Mouse (Mus musculus): ENCODE results near the gene Ttyh3. TPM values are rescaled to one million over a fixed set of nuclear protein-coding genes. Genes with fewer than 3 reads are reported as not detected.

Ttyh3 gene
- total RNA-seq, 1 experiment, result 18.6 TPM

GRCm38 (mm10) chr5:140627580-140627979 is 21.3 kb downstream of the Ttyh3 start:
- no peak overlapping the region for H3K4me3 ChIP-seq (ENCODE audit: insufficient read depth in 1 of 2, low read depth in 1 of 2, low read length in 2 of 2, poor library complexity in 1 of 2, severe bottlenecking in 1 of 2)
- no peaks in the 10 kb centered on the region for H3K4me1 ChIP-seq (ENCODE audit: control insufficient read depth in 2 of 2, insufficient read depth in 2 of 2, low read length in 2 of 2, poor library complexity in 1 of 2)
- no peak for DNase-seq (ENCODE audit: low read depth, low spot score)
- H3K27ac ChIP-seq (ENCODE audit: insufficient read depth, low read depth, low read length, poor library complexity, severe bottlenecking), result no peak overlapping the region
- no peak for TF ChIP-seq ZC3H11A (IDR thresholded peaks at IDR 0.05; ENCODE audit: borderline replicate concordance, low read depth, low read length)
- no peak for TF ChIP-seq ZNF384 (IDR thresholded peaks at IDR 0.05; ENCODE audit: low read depth, low read length)
- no peak for TF ChIP-seq CHD2 (IDR thresholded peaks at IDR 0.05; ENCODE audit: low read depth, low read length)
- no peak for TF ChIP-seq MAFK (IDR thresholded peaks at IDR 0.05; ENCODE audit: insufficient read depth, low read depth, low read length)
- in situ Hi-C loops (cut with MboI; ENCODE audit: low sequenced_read_pairs in 2 of 2, unreplicated experiment in 2 of 2), result no loop called here
- H3K9me3 ChIP-seq (ENCODE audit: control insufficient read depth, insufficient read depth, low read depth, low read length), result no peaks in the 10 kb centered on the region
- peaks cover 6% of the 10 kb centered on the region; the same call in 1 of the 2 replicates for H3K36me3 ChIP-seq (ENCODE audit: control insufficient read depth, insufficient read depth, low read length, poor library complexity, severe bottlenecking)
- no peak overlapping the region for H3K9ac ChIP-seq (ENCODE audit: insufficient read depth, low read depth, low read length, poor library complexity, severe bottlenecking)

GRCm38 (mm10) chr5:140624961-140625360 is 23.9 kb downstream of the Ttyh3 start:
- Histone ChIP-seq H3K36me3 (ENCODE audit: control insufficient read depth, insufficient read depth, low read length, poor library complexity, severe bottlenecking) (peaks cover 6% of the 10 kb centered on the region; the same call in 1 of the 2 replicates), H3K9me3 (ENCODE audit: control insufficient read depth, insufficient read depth, low read depth, low read length) (no peaks in the 10 kb centered on the region), H3K27ac (ENCODE audit: insufficient read depth, low read depth, low read length, poor library complexity, severe bottlenecking) (no peak overlapping the region), H3K4me1 (ENCODE audit: control insufficient read depth in 2 of 2, insufficient read depth in 2 of 2, low read length in 2 of 2, poor library complexity in 1 of 2) (no peaks in the 10 kb centered on the region), H3K4me3 (ENCODE audit: insufficient read depth in 1 of 2, low read depth in 1 of 2, low read length in 2 of 2, poor library complexity in 1 of 2, severe bottlenecking in 1 of 2) (no peak overlapping the region), H3K9ac (ENCODE audit: insufficient read depth, low read depth, low read length, poor library complexity, severe bottlenecking) (no peak overlapping the region)
- TF ChIP-seq CHD2 (IDR thresholded peaks at IDR 0.05; ENCODE audit: low read depth, low read length), result no peak
- in situ Hi-C loops (cut with MboI; ENCODE audit: low sequenced_read_pairs in 2 of 2, unreplicated experiment in 2 of 2), result no loop called here
- DNase-seq (ENCODE audit: low read depth, low spot score), result no peak

DNA sequence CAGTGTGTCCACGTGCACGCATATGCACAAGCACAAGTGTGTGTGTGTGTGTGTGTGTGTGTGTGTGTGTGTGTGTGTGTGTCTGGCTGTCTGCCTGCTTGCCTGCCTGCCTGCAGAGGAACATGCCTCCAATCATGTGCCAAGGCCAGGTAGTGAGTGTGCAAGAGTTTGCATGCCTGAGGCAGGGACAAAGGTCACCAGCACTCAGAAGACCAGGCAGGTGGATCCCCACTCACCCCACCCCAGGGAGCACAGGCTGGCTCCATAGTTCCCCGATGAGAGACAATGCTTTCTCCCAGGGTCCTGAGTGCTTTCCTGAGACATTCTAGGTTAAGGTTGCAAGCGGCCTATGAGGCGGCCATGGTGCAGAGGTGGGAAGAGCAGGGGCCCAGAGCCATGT is 24.6 kb downstream of the Ttyh3 start:
- no peak for DNase-seq (ENCODE audit: low read depth, low spot score)
- in situ Hi-C loops (cut with MboI; ENCODE audit: low sequenced_read_pairs in 2 of 2, unreplicated experiment in 2 of 2), result no loop called here
- Histone ChIP-seq H3K4me3 (ENCODE audit: insufficient read depth in 1 of 2, low read depth in 1 of 2, low read length in 2 of 2, poor library complexity in 1 of 2, severe bottlenecking in 1 of 2) (no peak overlapping the region), H3K4me1 (ENCODE audit: control insufficient read depth in 2 of 2, insufficient read depth in 2 of 2, low read length in 2 of 2, poor library complexity in 1 of 2) (no peaks in the 10 kb centered on the region), H3K9ac (ENCODE audit: insufficient read depth, low read depth, low read length, poor library complexity, severe bottlenecking) (no peak overlapping the region), H3K36me3 (ENCODE audit: control insufficient read depth, insufficient read depth, low read length, poor library complexity, severe bottlenecking) (peaks cover 6% of the 10 kb centered on the region; the same call in 1 of the 2 replicates), H3K9me3 (ENCODE audit: control insufficient read depth, insufficient read depth, low read depth, low read length) (no peaks in the 10 kb centered on the region), H3K27ac (ENCODE audit: insufficient read depth, low read depth, low read length, poor library complexity, severe bottlenecking) (no peak overlapping the region)
- TF ChIP-seq MAFK (IDR thresholded peaks at IDR 0.05; ENCODE audit: insufficient read depth, low read depth, low read length) (no peak), CHD2 (IDR thresholded peaks at IDR 0.05; ENCODE audit: low read depth, low read length) (no peak), ZNF384 (IDR thresholded peaks at IDR 0.05; ENCODE audit: low read depth, low read length) (no peak), HCFC1 (IDR thresholded peaks at IDR 0.05; ENCODE audit: borderline replicate concordance, insufficient read depth, low read length) (no peak), ZC3H11A (IDR thresholded peaks at IDR 0.05; ENCODE audit: borderline replicate concordance, low read depth, low read length) (no peak)

GRCm38 (mm10) chr5:140623791-140624190 is 25.0 kb downstream of the Ttyh3 start:
- no peak for DNase-seq (ENCODE audit: low read depth, low spot score)
- Histone ChIP-seq H3K9ac (ENCODE audit: insufficient read depth, low read depth, low read length, poor library complexity, severe bottlenecking) (no peak overlapping the region), H3K4me3 (ENCODE audit: insufficient read depth in 1 of 2, low read depth in 1 of 2, low read length in 2 of 2, poor library complexity in 1 of 2, severe bottlenecking in 1 of 2) (no peak overlapping the region), H3K9me3 (ENCODE audit: control insufficient read depth, insufficient read depth, low read depth, low read length) (no peaks in the 10 kb centered on the region), H3K4me1 (ENCODE audit: control insufficient read depth in 2 of 2, insufficient read depth in 2 of 2, low read length in 2 of 2, poor library complexity in 1 of 2) (no peaks in the 10 kb centered on the region), H3K27ac (ENCODE audit: insufficient read depth, low read depth, low read length, poor library complexity, severe bottlenecking) (no peak overlapping the region), H3K36me3 (ENCODE audit: control insufficient read depth, insufficient read depth, low read length, poor library complexity, severe bottlenecking) (peaks cover 6% of the 10 kb centered on the region; the same call in 1 of the 2 replicates)
- in situ Hi-C loops (cut with MboI; ENCODE audit: low sequenced_read_pairs in 2 of 2, unreplicated experiment in 2 of 2), result no loop called here
- TF ChIP-seq ZC3H11A (IDR thresholded peaks at IDR 0.05; ENCODE audit: borderline replicate concordance, low read depth, low read length), result no peak
- TF ChIP-seq HCFC1 (IDR thresholded peaks at IDR 0.05; ENCODE audit: borderline replicate concordance, insufficient read depth, low read length), result no peak
- no peak for TF ChIP-seq MAFK (IDR thresholded peaks at IDR 0.05; ENCODE audit: insufficient read depth, low read depth, low read length)
- TF ChIP-seq ZNF384 (IDR thresholded peaks at IDR 0.05; ENCODE audit: low read depth, low read length), result no peak
- no peak for TF ChIP-seq CHD2 (IDR thresholded peaks at IDR 0.05; ENCODE audit: low read depth, low read length)

DNA sequence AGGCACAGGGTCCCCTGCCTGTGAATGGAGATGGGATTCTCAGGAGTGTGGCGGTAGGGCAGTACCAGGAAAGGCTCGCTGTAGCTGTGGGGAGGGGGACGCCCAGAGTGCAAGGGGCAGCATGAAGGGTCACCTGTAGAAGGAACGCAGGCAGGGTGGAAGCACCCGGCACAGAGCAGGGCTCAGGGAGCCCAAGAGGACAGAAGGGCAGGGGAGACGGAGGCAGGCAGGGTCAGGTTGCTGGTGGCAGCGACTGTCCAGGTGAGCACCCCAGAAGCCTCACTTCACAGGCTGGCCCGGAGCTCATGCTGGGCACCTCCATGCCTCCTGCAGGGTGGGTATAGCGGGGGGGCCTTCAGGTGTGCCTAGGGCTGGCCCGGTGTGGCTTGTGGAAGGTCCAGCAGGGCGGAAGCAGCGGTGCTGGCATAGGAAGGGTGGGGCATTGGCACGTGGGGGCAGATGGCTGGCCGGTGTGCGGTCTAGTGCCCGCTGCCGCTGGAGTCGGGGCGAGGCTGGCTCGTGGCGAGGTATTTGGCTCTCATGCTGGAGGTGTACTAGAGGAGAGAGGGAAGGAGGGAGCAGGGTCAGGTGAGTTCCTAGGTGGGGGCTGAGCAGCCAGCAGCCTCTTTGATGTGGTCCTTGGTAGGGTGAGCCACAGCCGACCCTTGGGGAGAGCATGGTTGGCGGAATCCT is 25.7 kb downstream of the Ttyh3 start:
- Histone ChIP-seq H3K9ac (ENCODE audit: insufficient read depth, low read depth, low read length, poor library complexity, severe bottlenecking) (no peak overlapping the region), H3K4me3 (ENCODE audit: insufficient read depth in 1 of 2, low read depth in 1 of 2, low read length in 2 of 2, poor library complexity in 1 of 2, severe bottlenecking in 1 of 2) (no peak overlapping the region), H3K4me1 (ENCODE audit: control insufficient read depth in 2 of 2, insufficient read depth in 2 of 2, low read length in 2 of 2, poor library complexity in 1 of 2) (no peaks in the 10 kb centered on the region), H3K36me3 (ENCODE audit: control insufficient read depth, insufficient read depth, low read length, poor library complexity, severe bottlenecking) (peaks cover 6% of the 10 kb centered on the region; the same call in 1 of the 2 replicates), H3K27ac (ENCODE audit: insufficient read depth, low read depth, low read length, poor library complexity, severe bottlenecking) (no peak overlapping the region), H3K9me3 (ENCODE audit: control insufficient read depth, insufficient read depth, low read depth, low read length) (no peaks in the 10 kb centered on the region)
- TF ChIP-seq HCFC1 (IDR thresholded peaks at IDR 0.05; ENCODE audit: borderline replicate concordance, insufficient read depth, low read length), result no peak
- no peak for TF ChIP-seq ZNF384 (IDR thresholded peaks at IDR 0.05; ENCODE audit: low read depth, low read length)
- TF ChIP-seq ZC3H11A (IDR thresholded peaks at IDR 0.05; ENCODE audit: borderline replicate concordance, low read depth, low read length), result no peak
- no peak for TF ChIP-seq CHD2 (IDR thresholded peaks at IDR 0.05; ENCODE audit: low read depth, low read length)
- TF ChIP-seq MAFK (IDR thresholded peaks at IDR 0.05; ENCODE audit: insufficient read depth, low read depth, low read length), result no peak
- no peak for DNase-seq (ENCODE audit: low read depth, low spot score)
- in situ Hi-C loops (cut with MboI; ENCODE audit: low sequenced_read_pairs in 2 of 2, unreplicated experiment in 2 of 2), result no loop called here
